Mouse (Mus musculus): ENCODE measurements around the gene Insm2.

DNA sequence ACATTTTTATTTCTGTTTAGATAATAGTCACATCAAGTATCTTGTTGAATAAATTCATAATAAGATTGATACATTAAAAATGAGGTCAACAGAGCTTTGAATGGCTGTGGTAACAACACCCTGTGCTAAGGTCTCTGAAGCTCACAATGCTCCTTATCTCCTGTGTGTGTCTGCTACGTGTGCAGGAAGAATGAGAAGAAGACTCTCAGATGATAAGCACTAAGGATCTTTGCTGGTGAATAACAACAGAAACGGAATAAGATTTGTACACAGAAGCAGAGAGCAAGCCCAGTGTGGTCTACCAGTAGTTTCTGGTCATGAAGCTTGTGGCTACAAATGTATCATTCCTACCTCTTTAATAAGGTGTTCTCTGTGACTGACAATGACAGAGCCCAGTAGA lies 11.6 kb downstream of the Insm2 start:
- TF ChIP-seq POLR2A (IDR thresholded peaks at IDR 0.05; ENCODE audit: borderline replicate concordance, extremely low read depth, insufficient read depth, insufficient read length, poor library complexity, severe bottlenecking): no peak
- no peak for TF ChIP-seq CTCF (IDR thresholded peaks at IDR 0.05; ENCODE audit: borderline replicate concordance, extremely low read depth, insufficient read depth, insufficient read length)

Measured in brain, embryonic 14.5 days (tissue).